Mouse (Mus musculus) layer of hippocampus, adult 9-11 months (tissue): ENCODE results near the gene Styxl1.
A peak's percentile ranks its signal among the peaks of the same experiment; 100 is the strongest.

Experiments
- DNase-seq: peaks from one replicate; pipeline ENCODE4 v3.0.0; 2022

The Styxl1 gene

GRCm38 (mm10) chr5:135763526-135763925 lies 14.7 kb downstream of the Styxl1 start:
- no peak for DNase-seq

GRCm38 (mm10) chr5:135761881-135762280 lies 16.3 kb downstream of the Styxl1 start:
- DNase-seq, result no peak

DNA sequence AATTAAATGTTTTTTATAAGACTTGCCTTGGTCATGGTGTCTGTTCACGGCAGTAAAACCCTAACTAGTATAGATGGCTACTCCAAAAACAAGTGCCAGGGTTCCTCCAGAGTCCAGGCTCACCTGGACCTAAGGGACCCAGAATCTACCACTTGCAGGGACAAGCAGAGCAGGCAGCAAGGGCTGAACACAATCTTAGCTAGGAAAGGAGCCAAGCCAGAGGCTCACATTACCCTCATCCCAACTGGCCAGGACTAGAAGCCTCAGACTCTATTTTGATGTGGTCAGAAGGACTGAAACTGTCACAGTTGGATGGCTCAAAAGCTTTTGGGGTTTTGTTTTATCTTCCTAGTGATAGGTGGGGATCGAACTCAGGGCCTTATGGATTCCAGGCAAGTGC lies 26.6 kb downstream of the Styxl1 start:
- DNase-seq, result no peak

DNA sequence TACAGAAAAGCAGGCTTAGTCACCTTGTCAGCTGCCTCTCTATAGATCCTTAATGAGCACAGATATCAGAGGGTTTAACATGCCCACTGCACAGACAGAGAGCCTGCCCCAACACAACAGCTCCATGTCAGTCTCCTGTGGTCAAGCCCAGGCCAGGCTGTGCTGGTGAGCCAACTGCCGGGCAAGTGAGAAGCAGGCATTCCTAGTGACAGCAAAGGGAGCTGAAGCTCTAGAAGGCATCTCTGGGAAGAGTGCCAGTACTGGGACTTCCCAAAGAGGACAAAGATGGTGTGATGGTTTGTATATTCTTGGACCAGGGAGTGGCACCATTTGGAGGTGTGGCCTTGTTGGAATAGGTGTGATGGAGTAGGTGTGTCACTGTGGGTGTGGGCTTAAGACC lies 27.1 kb downstream of the Styxl1 start:
- no peak for DNase-seq

DNA sequence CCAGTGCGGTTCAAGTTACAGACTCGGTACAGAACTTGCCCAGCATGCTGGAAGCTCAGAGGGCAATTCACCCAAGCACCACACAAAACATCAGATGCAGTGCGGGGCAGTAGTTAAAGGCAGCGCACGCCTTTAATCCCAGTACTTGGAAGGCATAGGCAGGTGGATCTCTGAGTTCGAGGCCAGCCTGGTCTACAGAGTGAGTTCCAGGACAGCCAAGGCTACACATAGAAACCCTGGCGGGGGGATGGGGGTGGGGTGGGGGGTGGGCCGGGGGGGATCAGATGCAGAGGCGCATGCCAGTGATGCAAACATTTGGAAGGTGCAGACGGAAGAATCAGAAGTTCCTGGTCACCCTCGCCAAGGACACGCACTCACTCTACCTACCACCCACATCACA lies 33.4 kb downstream of the Styxl1 start:
- no peak for DNase-seq

DNA sequence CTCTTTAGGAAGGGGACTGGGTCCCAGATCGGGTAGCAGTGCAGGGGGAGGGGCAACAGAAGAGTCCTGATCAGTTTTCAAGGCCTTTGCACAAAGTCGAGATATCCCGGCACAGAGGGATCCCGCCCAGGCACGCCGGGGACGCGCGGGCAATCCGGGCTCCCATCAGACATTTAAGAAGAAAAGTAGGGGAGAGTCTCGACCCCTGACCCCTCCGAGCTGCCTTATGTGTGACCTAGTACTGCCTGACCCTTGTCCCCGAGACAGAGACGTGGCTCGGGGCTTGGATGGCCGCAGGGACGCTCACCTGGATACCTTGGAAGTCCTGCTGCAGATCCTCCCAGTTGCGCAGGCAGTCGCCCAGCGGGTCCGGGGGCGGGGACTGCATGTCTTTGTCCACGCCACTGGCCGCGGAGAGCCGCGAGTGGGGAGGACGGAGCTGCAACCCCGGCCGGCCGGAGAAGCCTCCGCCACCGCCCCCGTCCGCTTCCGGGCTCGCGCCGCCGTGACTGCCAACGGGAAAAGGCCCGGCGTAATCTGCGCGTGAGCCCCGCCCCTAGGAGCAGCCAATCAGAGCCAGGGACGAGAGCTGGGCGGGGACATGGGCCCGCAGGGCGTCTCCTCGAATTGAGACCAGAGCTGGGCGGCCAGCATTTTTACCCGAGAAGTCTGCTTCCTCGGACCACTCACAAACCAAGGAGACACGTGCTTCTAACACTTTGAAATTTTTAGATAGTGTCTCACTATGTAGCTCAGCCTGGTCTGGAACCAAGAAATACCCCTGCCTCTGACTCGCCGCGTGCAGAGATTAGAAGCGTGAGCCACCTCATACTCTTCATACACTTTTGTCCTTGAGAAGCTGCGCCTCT lies 34.2 kb downstream of the Styxl1 start, which contains the start of gene Tmem120a:
Gene Tmem120a, minus strand, starts transcription at position 708 of the 869 bp plus-strand sequence.
- DNase-seq, result peak; percentile 93

DNA sequence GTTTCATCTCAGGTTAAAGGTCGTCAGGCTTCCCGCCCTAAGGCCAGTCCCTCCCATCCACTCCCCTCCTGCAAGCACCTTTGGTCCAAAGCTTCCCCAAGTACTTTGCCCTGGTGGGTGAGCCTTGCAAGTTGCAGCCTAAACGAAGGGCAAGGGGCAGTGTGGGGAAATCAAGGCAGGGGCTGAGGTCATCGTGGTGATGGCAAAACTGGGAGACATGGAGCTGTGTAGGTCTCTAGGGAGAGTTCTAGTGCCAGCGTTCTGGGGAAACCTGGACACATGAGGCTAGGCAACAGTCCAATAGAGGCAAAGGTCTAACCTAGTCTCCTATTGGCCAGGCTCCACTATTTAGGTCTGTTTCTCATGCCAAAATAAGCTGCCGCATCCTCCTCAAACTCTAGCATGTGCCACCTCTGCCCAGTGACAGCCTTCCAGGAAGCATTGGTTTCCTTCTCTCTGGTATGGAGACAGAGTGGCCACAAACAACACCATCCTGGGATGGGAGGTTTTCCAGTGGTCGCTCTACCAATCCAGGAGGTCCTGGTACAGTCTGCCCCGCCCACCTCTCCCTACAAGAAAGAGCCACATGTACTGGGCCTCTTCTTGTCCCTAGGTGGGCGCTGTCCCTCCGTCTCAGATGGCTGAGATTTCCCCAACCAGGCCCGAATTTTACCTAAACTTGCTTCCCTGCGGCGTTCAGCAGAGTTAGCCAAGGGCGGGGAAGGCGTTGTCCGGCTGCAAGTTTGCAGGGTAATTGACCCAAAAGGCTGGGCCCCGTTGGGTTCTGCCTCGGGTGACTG lies 35.0 kb downstream of the Styxl1 start:
- no peak for DNase-seq

- DNase-seq, result no peak
Measured at GRCm38 (mm10) chr5:135742156-135742555, 36.0 kb downstream of the Styxl1 start.

- DNase-seq, result no peak
Measured at GRCm38 (mm10) chr5:135738266-135738665, 39.9 kb downstream of the Styxl1 start.

DNA sequence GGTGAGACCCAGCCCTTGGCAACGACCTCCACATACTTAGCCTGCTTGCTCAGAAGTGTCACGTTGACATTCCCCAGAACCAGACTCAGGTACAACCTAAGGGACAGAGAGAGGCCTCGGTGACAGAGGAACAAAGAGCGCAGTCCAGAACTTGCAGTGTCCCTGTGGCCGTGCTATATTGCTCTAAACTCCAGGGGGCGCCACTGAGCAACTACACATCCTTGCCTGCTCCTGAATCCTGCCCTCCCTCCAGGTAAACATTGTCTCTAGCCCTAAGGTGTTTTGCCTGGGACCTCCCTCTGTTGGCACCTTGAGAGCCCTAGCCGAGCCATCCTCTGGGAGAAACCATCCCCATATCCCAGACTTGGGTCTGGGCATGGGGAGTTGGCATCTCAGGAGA lies 41.0 kb downstream of the Styxl1 start:
- no peak for DNase-seq

DNA sequence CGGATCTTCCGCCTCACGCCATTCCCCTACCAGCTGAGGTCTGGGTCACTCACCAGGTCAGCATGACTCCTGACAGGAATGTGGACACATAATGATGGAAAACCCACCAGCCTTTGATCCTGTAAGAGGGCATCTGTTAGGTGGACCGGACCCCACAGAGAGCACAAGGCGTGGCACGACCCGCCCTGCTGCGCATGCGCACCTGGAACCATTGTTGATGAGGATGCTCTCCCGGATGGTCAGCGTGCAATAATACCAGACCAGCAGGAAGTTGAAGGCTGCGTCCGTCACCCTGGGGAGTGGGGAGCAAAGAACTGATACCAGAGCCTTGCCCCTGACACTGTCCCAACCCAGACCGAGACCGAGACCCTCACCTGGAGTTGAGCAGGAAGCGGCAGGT lies 41.6 kb downstream of the Styxl1 start:
- DNase-seq, result no peak

DNA sequence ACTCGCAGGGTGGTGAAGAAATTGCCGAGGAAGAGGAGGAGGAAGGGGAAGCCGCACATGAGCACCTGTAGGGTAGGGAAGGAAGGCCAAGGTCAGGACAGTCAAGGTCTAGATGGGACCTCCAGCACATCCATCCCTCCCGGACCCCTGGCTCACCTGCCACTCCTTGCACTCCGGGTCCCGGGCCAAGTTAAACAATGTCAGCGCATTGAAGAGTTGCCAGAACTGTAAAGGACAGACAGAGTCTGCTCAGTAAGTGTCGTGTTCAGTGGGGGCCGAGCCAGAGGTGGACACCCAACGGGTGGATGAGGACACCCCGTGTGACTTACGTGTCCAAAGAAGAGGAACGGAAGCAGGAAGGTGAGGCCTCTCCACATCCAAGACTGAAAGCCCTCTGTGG lies 42.4 kb downstream of the Styxl1 start:
- no peak for DNase-seq

GRCm38 (mm10) chr5:135734057-135734680 lies 44.0 kb downstream of the Styxl1 start:
- no peak for DNase-seq

DNA sequence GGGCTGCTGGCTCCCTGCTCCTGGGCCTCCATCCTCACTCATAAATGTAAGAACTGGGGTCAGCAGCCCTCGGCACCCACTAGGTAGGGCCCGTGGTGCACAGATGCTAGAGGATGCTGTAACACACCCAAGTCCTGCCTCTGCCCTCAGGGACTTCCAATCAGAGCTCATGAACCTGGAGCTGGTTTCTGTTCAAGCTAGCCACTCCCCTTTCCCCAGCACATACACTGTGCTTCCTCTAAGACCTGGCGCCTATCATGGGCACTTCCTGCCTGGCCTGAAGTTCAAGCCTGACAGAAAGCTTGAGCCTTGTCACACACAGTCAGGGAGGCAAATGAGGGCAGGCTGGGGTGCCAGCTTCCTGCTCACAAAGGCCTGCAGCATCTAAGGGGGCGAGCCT lies 45.1 kb downstream of the Styxl1 start:
- DNase-seq, result no peak

DNA sequence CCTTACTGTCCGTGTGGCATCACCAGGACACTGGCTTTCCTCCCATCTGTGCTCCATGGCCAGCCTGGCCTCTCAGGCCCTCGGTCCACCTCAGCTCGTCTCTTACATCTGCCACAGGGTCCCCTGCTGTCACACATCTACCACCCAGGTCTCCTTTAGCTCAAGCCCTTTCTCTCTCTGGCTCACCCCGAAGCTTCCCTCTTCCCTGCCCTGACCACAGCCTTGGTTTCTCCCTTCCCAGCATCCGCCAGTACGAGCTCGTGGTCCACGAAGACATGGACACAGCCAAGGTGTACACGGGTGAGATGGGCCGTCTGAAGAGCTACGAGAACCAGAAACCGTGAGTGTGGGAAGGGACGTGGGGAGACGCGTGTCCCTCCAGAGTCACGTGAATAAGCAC lies 46.9 kb downstream of the Styxl1 start:
- no peak for DNase-seq

GRCm38 (mm10) chr5:135730916-135731315 lies 47.3 kb downstream of the Styxl1 start:
- DNase-seq, result no peak

GRCm38 (mm10) chr5:135730278-135730677 lies 47.9 kb downstream of the Styxl1 start:
- no peak for DNase-seq

DNA sequence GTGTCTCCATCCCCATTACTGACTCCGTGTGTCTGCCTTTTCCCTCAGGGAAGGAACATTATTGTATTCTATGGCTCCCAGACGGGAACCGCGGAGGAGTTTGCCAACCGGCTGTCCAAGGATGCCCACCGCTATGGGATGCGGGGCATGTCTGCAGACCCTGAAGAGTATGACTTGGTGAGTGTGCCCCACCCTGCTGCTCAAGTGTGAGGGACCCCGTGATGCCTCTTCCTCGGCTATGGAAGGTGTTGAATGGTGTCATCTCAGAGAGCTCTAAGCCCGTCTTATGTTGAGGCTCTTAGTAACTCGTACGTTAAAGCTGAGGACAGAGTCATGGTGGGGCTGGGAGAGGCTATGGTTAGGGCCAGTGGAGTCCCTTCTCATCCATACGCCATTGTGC lies 48.8 kb downstream of the Styxl1 start:
- no peak for DNase-seq

DNA sequence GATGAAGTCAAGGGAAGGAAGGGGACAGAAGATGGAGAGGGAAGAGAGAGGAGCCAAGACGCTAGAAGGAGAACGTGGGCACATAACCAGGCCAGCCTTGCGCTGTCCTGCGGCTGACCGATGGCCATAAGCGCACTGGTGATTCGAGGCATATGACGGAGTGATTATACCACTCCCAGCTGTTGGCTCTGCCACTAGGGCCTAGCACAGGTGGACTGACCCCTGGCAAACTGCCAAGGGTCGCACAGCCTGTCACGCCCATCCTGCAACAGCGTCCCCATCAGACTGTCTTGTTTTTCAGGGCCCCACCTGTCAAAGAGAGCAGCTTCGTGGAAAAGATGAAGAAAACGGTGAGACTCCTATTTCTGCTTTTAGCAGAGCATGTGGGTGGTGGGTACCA lies 49.8 kb downstream of the Styxl1 start:
- DNase-seq, result no peak

DNA sequence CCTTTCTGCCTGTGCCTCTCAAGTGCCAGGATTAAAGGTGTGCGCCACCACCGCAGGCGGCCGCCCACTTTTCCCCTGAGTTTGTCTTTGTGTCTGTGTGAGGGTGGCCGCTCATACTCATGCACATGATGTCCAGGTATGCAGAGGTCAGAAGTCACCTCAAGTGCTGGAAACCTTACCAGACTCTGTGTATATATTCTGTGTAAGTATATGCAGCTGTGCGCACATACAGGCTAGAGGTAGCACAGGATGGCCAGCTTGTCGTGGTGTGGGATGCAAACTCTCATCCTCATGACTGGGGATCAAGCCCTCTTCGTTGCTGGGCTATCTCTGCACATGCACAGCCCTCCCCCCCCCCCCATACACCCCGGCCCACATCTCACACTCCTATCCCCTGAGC lies 50.3 kb downstream of the Styxl1 start:
- no peak for DNase-seq

DNA sequence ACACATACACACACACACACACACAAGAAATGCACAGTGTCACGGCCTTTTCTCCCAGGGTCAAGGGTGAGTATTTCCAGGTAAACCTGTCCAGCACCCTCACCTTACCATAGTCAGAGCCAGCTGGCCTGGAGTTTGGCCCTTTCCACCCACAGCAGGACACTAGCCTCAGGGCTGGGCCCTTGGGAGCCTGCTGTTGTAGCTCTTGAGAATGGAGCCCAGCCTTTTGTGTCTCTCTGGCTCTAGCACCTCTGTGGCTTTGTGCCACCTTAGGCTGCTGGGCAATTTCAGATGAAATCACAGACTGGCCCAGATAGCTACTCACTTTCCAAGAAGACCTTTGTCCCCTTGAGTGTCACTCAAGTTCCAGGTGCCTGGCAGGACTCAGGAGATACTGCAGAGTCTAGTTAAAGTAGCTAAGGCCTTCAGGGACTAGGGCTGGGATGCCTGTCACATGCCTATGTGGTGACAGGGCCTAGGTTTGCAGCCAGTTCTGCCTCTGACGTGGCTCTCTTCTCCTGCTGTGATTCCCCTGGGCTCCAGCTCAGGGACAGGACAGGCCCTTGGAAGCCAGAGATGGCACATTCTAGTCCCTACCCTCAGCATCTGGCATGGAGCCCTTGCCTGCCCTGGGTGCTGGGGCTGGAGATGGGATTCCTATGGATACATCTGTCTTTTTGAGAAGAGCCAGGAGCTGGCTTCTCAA lies 51.4 kb downstream of the Styxl1 start:
- no peak for DNase-seq

GRCm38 (mm10) chr5:135725991-135726390 lies 52.2 kb downstream of the Styxl1 start:
- DNase-seq, result no peak

- peak; percentile 75 for DNase-seq
Measured at GRCm38 (mm10) chr5:135725391-135725841, 52.8 kb downstream of the Styxl1 start.
